Mouse (Mus musculus): ENCODE data around the gene Creb5. TPM values are rescaled to one million over a fixed set of nuclear protein-coding genes. Genes with fewer than 3 reads are reported as not detected.

Gene Creb5
- polyA plus RNA-seq, 2 experiments: 20.0 to 46.1 TPM

DNA sequence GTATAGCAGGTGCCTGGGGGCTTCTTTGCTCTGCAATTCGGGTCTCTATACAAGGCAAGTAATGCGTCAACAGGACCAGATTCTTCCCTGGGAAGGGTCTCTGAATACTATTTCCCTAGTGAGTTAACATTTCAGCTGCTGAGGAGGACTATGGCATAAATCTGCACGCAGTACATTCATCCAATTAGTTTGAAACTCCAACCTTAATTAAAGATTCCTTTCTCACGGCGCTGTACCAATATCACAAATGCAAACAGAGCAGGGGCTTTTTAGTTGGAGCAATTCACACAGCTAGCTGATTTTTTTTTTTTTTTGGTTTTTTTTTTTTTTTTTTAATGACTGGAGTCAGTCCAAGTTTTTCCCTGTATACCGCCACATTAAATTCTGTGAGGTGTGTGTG is 357.0 kb downstream of the Creb5 start:
- Histone ChIP-seq H3K4me2 (replicated peaks; ENCODE audit: low read depth, low read length, severe bottlenecking) (no peak overlapping the region), H3K36me3 (ENCODE audit: control insufficient read depth, insufficient read depth, low read length) (no peaks in the 10 kb centered on the region), H3K4me3 (replicated peaks; ENCODE audit: low read length) (no peak overlapping the region), H3K4me1 (ENCODE audit: control insufficient read depth, insufficient read depth, low read length) (peaks cover 33% of the 10 kb centered on the region), H3K9ac (ENCODE audit: low read depth, low read length, severe bottlenecking) (no peak overlapping the region), H3K27ac (replicated peaks; ENCODE audit: low read depth, low read length) (no peak overlapping the region), H3K9me3 (ENCODE audit: control insufficient read depth, low read length) (no peaks in the 10 kb centered on the region), H3K27me3 (ENCODE audit: control insufficient read depth, insufficient read depth, low read length) (no peaks in the 10 kb centered on the region)
- DNase-seq (ENCODE audit: low spot score): no peak
- no peak for TF ChIP-seq POLR2A (IDR thresholded peaks at IDR 0.05; ENCODE audit: borderline replicate concordance, extremely low read depth, insufficient read depth, insufficient read length)
- WGBS: 61% methylated on average over 6 of the region's 6 CpGs
- ATAC-seq (ENCODE audit: low FRiP score, low read depth): no peak

DNA sequence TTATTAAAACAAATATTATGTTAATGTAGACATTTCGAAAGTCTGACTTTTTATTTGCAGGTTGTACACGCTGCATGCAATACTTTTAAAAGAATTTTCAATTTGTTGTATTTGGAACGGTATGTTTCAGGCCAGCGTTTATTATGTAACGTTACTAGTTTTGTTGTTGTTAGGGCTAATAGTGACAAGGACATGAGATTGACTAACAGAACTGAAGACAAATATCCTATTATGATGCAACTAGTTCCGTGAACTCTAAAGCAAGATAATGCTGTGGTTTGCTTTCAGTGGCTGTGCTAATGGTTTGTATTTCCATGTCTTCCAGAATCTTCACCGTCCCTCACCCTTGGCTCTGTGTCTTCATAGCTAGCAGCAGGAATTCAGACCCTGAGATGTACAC is 357.9 kb downstream of the Creb5 start:
- H3K9ac ChIP-seq (ENCODE audit: low read depth, low read length, severe bottlenecking): no peak overlapping the region
- H3K36me3 ChIP-seq (ENCODE audit: control insufficient read depth, insufficient read depth, low read length): no peaks in the 10 kb centered on the region
- H3K4me3 ChIP-seq (replicated peaks; ENCODE audit: low read length): no peak overlapping the region
- no peak overlapping the region for H3K4me2 ChIP-seq (replicated peaks; ENCODE audit: low read depth, low read length, severe bottlenecking)
- H3K27me3 ChIP-seq (ENCODE audit: control insufficient read depth, insufficient read depth, low read length): no peaks in the 10 kb centered on the region
- H3K9me3 ChIP-seq (ENCODE audit: control insufficient read depth, low read length): no peaks in the 10 kb centered on the region
- 92% methylated on average over 7 of the region's 7 CpGs for WGBS
- H3K4me1 ChIP-seq (ENCODE audit: control insufficient read depth, insufficient read depth, low read length): peaks cover 26% of the 10 kb centered on the region
- ATAC-seq (ENCODE audit: low FRiP score, low read depth): no peak
- H3K27ac ChIP-seq (replicated peaks; ENCODE audit: low read depth, low read length): no peak overlapping the region
- no peak for TF ChIP-seq POLR2A (IDR thresholded peaks at IDR 0.05; ENCODE audit: borderline replicate concordance, extremely low read depth, insufficient read depth, insufficient read length)
- DNase-seq (ENCODE audit: low spot score): no peak

DNA sequence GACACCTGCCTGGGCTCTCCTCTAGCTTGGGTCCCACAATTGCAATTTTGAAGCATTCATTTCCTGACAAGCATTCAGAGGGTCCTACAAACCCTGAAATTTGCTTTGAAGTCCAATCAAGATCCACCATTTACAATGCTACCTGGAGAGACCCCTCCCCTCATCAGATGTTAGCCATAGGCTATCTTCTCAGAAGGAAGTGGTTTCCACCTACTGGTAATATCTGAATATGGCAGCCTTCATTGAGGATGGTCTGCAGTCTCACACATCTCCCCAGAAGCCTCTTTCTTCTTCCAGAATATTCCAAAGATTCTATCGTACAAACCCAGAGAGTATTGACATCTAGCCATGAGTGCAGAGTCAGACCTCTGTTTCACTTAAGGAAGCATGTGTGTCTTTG is 362.7 kb downstream of the Creb5 start:
- Histone ChIP-seq H3K4me3 (replicated peaks; ENCODE audit: low read length) (no peak overlapping the region), H3K36me3 (ENCODE audit: control insufficient read depth, insufficient read depth, low read length) (no peaks in the 10 kb centered on the region), H3K4me1 (ENCODE audit: control insufficient read depth, insufficient read depth, low read length) (peaks cover 22% of the 10 kb centered on the region), H3K4me2 (replicated peaks; ENCODE audit: low read depth, low read length, severe bottlenecking) (no peak overlapping the region), H3K27ac (replicated peaks; ENCODE audit: low read depth, low read length) (no peak overlapping the region), H3K9ac (ENCODE audit: low read depth, low read length, severe bottlenecking) (no peak overlapping the region), H3K9me3 (ENCODE audit: control insufficient read depth, low read length) (no peaks in the 10 kb centered on the region), H3K27me3 (ENCODE audit: control insufficient read depth, insufficient read depth, low read length) (no peaks in the 10 kb centered on the region)
- DNase-seq (ENCODE audit: low spot score): no peak
- no peak for TF ChIP-seq POLR2A (IDR thresholded peaks at IDR 0.05; ENCODE audit: borderline replicate concordance, extremely low read depth, insufficient read depth, insufficient read length)
- WGBS: 87% methylated on average over 1 of the region's 1 CpGs
- no peak for ATAC-seq (ENCODE audit: low FRiP score, low read depth)

GRCm38 (mm10) chr6:53652691-53653090 is 365.6 kb downstream of the Creb5 start:
- WGBS: 50% methylated on average over 5 of the region's 5 CpGs
- H3K36me3 ChIP-seq (ENCODE audit: control insufficient read depth, insufficient read depth, low read length): no peaks in the 10 kb centered on the region
- no peak for ATAC-seq (ENCODE audit: low FRiP score, low read depth)
- TF ChIP-seq POLR2A (IDR thresholded peaks at IDR 0.05; ENCODE audit: borderline replicate concordance, extremely low read depth, insufficient read depth, insufficient read length): no peak
- H3K4me3 ChIP-seq (replicated peaks; ENCODE audit: low read length): no peak overlapping the region
- no peak for DNase-seq (ENCODE audit: low spot score)
- 0 out of 2 replicates have a peak overlapping the region, but pooled peaks have one; percentile 10 for H3K27ac ChIP-seq (replicated peaks; ENCODE audit: low read depth, low read length)
- H3K27me3 ChIP-seq (ENCODE audit: control insufficient read depth, insufficient read depth, low read length): no peaks in the 10 kb centered on the region
- no peak overlapping the region for H3K9ac ChIP-seq (ENCODE audit: low read depth, low read length, severe bottlenecking)
- peaks cover 34% of the 10 kb centered on the region for H3K4me1 ChIP-seq (ENCODE audit: control insufficient read depth, insufficient read depth, low read length)
- no peak overlapping the region for H3K4me2 ChIP-seq (replicated peaks; ENCODE audit: low read depth, low read length, severe bottlenecking)
- no peaks in the 10 kb centered on the region for H3K9me3 ChIP-seq (ENCODE audit: control insufficient read depth, low read length)

DNA sequence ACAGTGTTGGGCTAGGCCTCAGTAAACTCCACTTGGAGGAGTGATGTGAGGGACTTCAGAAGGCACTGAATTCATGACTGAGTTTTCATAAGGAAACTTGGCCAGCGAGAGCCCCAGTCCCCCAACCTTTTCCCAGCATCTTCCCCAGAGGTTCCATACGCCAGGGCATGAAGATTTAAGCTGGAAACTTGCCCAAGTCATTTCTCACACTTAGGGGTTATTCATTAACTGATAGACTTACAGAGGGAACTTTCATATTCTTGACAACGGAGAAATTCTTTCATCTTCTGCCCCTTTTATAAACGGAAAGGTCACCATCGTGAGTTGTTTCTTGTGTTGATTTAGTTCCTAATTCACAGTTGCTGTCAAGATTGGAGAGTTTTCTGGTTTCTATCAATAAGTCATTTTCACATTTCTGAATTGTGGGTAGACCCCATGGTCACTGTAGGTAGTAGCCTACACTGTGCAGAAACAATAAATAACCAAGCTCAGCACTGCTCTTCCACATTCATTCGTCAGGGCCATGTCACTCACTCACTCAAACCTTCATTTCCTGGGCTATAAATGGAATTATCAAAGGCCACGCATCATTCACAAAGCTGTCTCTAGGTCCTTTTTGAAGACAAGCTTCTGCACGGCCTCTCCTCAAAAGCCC is 366.8 kb downstream of the Creb5 start:
- no peaks in the 10 kb centered on the region for H3K9me3 ChIP-seq (ENCODE audit: control insufficient read depth, low read length)
- ATAC-seq (ENCODE audit: low FRiP score, low read depth): peak; percentile 26; the same call in 1 of the 2 replicates

More for the DNA sequence above, 366.8 kb downstream of the Creb5 start:
- H3K4me2 ChIP-seq (replicated peaks; ENCODE audit: low read depth, low read length, severe bottlenecking): no peak overlapping the region
- H3K27ac ChIP-seq (replicated peaks; ENCODE audit: low read depth, low read length): peak overlapping the region; percentile 63
- no peaks in the 10 kb centered on the region for H3K27me3 ChIP-seq (ENCODE audit: control insufficient read depth, insufficient read depth, low read length)
- peaks cover 37% of the 10 kb centered on the region for H3K4me1 ChIP-seq (ENCODE audit: control insufficient read depth, insufficient read depth, low read length)
- H3K36me3 ChIP-seq (ENCODE audit: control insufficient read depth, insufficient read depth, low read length): no peaks in the 10 kb centered on the region
- 35% methylated on average over 8 of the region's 8 CpGs for WGBS
- H3K9ac ChIP-seq (ENCODE audit: low read depth, low read length, severe bottlenecking): no peak overlapping the region
- H3K4me3 ChIP-seq (replicated peaks; ENCODE audit: low read length): no peak overlapping the region
- no peak for TF ChIP-seq POLR2A (IDR thresholded peaks at IDR 0.05; ENCODE audit: borderline replicate concordance, extremely low read depth, insufficient read depth, insufficient read length)
- no peak for DNase-seq (ENCODE audit: low spot score)
